Mouse (Mus musculus) heart, adult 8-10 months (tissue): Measurements from ENCODE around the gene Polrmt. TPM values are rescaled to one million over a fixed set of nuclear protein-coding genes. Genes with fewer than 3 reads are reported as not detected.
"Not testable (repeated sequence)": the region's sequence is repeated elsewhere in the genome, so short reads cannot be mapped to it uniquely, and the experiment has no call there.

Experiments used
- DNase-seq: peaks from one replicate; pipeline ENCODE4 v3.0.0; 2022; ENCODE audit warnings: low spot score
- total RNA-seq, 4 experiments: library from RNA; stranded (reverse); gene quantifications; 2 replicates each; pipeline ENCODE4 v1.2.4; 2022

The Polrmt gene
- total RNA-seq, 4 experiments from 2014 or later, result 41.1 to 54.7 (median 47.0) TPM

DNA sequence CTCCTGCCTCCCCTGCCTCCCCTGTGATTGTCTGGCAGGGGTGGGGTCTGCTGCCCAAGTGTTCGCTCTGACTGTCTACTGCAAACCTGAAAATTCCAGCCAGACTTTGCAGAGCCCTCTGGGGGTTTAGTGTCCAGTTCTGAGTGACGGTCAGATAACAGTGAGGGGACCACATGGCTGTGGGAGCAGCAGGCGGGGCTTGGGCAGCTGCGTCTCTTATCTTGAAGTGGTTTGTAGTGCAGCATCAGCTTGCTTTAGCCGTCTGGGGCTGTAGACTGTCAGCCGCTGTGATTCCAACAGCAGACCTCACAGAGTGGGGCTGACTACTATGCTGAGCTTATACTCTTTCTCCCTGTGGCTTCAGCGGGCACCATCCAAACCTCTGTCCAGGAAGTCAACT is 37.1 kb downstream of the Polrmt start:
- no peak for DNase-seq

DNA sequence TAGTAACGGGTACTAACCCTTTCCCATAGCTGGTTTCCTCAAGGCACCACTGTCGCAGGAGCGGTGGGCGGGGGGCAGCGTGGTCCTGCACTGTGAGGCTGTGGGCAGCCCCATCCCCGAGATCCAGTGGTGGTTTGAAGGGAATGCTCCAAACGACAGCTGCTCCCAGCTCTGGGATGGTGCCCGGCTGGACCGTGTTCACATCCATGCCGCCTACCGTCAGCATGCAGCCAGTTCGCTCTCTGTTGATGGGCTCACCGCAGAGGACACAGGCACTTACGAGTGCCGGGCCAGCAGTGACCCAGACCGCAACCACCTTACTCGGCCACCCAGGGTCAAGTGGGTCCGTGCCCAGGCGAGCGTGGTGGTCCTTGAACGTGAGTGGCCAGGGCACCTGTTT is 37.7 kb downstream of the Polrmt start:
- no peak for DNase-seq

DNA sequence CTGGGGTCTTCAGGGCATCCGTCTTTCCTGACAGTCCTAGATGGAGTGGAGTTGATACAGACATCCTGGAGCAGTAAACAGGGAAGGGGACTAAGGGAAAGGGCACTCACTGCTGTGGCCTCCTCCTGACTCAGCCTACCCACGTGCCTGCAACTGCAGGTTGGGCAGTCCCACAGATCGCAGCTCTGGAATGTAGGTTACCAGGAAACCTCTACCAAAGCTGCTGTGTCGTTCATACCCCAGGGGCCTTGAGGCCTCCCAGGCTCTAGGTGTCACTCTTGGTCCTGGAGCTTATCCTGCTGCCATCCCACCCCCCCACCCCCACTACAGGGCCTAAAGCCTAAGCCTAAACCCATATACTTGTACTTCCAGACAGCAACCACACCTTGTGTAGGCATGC is 38.6 kb downstream of the Polrmt start:
- no peak for DNase-seq

DNA sequence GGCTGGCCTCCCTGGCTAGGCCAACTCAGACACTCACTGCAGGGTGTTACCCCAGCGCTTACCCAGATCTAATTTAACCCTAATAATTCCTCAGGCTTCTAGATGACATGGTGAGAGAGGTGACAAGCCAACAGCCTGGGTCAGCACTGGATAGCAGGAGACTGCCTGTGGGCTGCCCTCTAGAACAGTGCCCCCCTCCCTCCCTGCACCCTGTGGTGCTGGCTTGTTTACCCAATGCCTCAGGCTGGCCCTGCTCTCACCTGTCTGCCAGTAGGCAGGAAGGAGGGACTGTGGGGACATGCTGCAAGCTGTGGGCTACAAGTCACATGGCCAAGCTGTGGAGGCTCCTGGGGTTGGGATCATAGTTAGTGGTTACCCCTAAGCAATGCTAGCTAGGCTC is 39.2 kb downstream of the Polrmt start:
- no peak for DNase-seq

DNA sequence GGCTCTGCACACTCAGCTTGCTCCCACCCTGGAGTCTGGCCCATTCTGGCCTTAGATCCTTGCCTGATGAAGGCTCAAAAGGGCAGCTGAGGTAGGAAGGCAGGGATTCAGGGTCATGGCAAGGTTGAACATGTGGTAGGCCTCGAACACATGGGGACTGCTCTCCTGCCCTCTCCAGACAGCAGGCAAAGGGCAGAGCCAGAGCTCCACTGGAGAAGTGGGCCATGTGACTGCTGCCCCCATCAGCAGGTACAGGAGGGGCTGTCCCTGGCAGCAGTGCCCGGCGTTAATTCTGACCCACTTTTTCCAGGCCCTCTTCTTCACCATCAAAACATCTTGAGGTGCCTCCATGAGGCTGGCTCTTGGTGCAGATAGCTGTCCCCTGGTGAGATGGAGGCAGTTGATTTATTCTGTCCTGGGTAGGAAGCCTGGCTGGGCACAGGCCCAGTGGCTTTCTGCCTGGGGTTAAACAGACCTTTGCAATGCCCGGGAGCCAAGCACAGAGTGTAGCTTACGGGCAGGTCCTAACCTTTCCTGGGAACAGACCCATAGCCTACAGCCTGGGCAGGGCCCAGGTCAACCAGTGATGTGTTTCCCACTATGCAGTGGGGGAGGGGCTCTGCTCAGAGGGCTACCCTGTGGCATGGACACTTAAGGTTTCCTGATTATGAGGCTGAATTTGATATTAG is 39.8 kb downstream of the Polrmt start:
- no peak for DNase-seq

DNA sequence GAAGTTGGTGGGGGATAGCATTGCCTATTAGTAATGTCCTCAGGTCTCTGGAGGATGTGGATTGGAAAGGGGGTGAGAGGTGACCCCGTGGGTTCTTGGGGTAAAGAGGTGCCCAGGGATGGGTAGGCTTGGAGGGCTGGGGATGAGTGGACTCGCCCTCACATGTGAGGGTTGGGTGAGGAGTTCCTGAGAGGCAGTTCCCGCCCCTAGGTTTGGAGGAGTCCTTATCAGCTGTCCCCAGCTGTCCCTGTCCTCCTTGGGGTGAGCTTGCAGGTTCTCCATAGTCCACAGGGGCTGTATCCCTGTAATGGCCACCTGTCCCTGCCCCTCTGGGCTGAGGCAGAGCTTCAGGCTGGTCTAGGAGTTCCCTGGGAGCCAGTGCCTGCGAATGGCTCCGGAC is 40.4 kb downstream of the Polrmt start:
- no peak for DNase-seq

DNA sequence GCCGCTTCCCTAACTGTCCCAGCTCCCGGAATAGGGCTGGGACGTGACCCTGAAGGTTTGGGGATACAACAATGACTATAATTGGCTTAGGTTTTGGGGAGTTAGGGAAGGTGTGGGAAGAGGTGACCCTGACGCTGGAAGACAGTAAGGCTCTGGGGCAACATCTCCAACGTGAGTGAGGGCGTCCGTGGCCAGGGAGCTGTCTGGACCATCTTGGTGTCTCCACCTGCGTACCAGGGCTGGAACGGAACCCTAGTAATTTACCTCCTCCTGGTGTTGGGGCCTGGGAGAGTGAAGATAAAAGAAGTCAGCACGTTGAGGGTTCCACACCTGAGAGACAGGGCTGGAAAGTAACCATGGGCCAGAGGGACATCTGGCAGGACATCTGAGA is 41.4 kb downstream of the Polrmt start:
- no peak for DNase-seq

DNA sequence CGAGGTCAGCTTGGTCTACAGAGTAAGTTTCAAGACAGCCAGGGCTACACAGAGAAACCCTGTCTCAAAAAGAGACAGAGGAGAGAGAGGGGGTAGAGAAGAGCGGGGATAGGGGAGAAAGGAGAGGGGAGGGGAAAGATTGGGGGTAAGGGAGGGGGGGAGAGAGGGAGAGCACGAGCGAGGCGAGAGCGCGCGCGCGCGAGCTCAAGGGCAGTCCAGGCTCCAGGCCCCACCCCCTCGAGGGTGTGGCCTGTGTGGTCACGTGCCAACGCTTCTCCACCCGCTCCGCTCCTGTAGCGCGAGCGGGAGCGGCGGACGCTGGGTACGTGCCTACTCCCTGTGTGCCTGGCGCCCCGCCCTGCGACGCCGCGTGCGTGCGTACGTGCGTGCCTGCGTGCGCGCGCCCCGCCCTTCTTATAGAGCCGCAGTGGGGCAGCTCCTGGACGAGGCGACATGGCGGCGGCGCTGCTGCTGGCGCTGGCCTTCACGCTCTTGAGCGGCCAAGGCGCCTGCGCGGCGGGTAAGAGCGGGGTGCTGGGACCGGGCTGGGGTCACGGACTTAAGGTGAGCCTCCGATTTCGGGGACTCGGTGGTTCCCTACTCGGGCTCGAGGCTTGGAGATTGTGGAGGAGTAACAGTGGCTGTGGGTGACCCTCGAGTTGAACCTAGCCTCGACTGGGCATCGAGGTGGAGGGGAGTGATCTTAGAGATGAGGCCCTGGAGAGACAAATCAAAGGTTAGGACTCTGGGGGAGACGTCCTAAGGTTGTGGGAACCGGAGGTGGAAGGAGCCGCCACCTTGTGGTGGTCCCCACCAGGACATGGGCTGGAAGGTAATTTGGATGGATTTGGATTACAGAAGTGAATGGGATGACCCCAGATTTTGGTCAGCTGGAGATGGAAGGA is 42.1 kb downstream of the Polrmt start, which contains the start of gene Bsg:
Bsg (plus strand) TSS at position 427 of the 905 bp plus-strand sequence.
- DNase-seq, result peak; percentile 97

DNA sequence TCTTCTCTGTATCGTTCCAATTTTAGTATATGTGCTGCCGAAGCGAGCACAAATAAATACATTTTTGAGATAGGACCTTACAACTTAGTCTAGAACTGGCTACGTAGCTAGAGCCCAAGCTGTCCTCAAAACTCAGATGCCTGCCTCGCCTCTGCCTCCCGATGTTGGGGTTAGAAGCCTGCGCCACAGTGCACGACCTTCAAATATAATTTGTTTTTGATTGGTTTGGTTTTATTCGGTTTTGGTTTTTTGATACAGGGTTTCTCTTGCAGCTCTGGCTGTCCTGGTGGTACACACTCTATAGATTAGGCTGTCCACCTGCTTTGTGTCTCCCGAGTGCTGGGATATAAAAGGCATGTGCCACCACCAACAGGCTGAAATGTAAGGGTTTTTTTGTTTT is 42.8 kb downstream of the Polrmt start:
- DNase-seq, result no peak

DNA sequence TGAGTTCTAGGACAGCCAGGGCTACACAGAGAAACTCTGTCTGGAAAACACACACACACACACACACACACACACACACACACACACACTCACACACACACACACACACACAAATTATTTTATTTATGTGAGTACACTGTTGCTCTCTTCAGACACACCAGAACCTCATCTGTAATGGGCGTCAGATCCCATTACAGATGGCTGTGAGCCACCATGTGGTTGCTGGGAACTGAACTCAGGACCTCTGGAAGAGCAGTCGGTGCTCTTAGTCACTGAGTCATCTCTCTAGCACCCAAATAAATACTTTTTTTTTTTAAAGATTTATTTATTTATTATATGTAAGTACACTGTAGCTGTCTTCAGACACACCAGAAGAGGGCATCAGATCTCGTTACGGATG is 43.4 kb downstream of the Polrmt start:
- not testable (repeated sequence) for DNase-seq

DNA sequence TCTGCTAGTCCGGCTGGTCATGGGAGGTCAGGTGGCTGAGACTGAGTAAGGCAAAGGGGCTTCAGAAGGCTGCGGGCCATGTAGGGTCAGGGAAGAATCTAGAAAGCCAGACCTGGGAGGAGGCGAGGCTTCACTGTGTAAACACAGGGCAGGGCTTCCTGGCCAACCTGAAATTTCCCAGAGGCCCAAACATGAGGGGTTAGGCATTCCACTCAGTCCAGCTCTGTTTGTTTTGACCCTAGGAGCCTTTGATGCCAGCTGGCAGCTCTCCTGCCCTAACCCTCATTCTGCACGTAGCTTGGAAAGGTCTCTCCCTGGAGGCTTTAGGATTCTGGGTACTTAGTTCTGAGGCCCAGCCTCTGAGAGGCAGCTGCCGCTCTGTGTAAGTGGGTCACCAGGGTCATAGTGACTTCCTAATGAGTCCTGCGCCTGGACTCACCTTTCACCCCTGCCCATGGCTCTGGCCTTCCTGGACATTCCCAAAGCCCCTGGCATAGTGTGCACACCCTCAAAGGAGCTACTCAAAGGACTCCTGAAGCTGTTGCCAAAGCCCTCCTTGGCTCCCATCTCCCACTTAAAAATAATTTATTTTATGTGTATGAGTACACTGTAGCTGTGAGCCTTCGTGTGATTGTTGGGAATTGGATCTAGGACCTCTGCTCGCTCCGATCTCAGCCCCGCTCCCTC is 44.8 kb downstream of the Polrmt start:
- peak; percentile 77 for DNase-seq

DNA sequence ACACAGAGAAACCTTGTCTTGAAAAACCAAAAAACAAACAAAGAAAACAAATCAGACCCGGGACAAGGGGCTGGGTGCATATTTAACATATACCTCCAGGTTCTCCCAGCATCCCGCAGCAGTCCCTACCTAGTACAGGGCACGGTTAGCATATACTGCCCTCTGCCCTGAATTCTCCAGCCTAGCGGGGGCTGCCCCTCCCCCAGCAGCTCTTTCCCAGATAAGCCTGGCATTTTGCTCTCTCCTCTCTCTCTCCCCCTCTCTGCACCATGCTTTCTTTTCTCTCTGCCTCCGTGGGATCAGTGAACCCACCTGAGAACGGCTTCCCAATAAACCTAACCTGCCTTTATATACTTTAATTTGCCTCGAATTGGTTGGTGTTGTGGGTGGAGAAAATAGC is 45.7 kb downstream of the Polrmt start:
- DNase-seq, result no peak

DNA sequence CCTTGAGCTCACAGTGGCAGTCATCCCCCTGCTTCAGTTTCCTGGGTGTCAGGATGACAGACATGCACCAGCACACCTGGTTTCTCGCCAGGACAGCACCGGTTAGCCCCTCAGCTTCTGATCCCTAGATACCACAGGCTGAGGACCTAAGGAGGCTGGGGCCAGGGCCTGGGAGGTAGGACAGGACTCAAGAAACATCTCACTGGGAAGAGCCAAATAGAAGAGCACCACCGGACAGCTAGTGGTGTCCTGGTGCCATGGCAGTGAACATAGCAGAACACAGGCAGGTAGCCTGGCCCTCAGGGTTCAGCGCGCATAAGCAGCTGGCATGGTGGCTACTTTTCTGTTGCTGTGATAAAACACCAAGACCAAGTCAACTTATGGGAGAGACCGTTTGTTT is 47.9 kb downstream of the Polrmt start:
- DNase-seq, result no peak

DNA sequence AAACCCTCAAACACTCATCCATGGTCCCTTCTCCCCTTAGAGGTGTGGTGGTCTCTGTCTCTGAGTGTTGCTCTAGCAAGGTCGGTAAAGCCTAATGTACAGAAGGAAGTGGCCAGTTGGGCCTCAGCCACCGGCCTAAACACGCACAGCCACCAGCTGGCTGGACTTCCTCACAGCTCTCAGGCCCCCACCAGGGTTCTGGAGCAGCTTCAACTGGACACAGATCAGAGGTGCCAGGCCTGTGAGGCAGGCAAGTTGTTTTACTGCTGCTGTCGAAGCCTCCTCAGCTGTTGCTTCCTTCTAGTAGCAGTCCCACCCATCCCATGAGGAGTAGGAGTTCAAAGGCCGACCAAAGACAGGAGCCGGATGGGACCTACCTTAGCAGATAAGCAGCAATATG is 48.5 kb downstream of the Polrmt start:
- no peak for DNase-seq

DNA sequence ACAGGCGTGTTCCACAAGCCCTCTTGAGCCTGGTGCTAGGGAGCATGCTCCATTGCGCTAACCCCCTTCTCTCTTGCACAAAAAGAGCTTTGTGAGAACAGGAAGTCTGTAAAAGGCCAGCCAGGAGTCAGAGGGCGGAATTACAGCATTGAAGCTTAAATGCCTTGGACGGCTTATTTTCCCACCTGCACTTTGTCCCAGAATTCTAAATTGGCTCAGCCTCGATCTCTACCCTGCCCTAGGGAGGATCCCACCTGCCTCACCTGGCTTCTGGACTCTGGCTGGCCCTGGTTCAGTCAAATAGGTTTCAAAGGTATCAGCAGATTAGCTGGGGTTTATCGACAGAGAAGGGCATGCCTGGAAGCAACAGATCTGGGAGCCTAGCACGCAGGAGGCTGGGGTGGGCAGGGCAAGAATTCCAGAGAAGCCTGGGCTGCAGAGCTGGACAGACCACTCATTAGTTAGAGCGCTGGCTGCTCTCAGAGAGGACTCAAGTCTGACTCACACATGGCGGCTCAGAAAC is 50.2 kb downstream of the Polrmt start:
- DNase-seq, result no peak

DNA sequence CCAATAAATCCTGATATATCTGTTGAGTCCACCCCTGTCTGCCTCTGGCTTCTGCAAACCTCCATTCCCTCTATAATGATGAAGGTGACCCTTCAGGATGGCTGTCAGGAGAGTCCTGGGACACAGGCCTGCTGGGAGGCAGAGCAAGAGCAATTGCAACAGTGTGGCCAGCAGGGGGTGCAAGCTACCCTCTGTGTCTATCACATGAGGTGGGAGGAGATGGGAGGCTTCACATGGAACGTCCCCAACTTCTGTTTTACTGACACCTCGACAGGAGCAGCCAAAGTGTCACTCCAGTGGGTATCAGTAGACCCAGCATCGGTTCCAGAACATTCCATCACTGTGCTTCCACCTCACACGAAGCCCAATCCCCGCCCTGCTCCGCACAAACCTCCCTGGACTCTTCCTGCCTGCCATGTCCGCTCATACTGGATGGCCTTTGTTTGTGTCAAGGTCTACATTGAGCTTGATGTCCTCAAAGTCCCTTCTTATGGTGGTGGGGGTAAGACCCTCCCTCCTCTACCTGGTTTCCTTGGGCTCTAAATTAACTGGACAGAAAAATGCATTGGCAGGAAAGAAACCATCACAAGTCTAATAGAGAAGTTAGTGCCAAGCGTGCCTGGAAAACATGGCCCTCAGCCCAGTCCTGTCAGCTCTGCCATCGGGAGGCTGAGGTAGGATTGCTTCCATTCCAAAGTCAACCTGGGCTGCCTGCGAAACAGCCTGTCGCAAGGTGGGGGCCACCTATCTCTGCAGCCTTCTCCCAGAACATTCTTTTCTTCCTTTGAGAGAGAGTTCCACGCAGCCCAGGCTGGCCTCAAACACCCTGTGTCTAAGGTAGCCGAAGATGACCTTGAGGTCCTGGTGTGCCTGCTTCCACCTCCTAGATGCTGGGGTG is 50.9 kb downstream of the Polrmt start:
- DNase-seq, result peak; percentile 84

DNA sequence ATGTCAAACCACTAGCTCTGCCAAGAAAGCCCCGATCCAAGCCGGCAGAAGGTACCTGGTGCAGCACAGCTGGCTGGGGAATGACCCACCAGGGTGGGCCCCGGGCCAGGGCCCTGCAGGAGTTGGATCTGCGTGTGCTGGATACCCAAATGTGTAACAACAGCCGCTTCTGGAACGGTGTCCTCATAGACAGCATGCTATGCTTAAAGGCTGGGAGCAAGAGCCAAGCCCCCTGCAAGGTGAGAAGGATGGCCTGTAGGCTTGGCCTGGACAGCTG is 52.1 kb downstream of the Polrmt start:
- no peak for DNase-seq

DNA sequence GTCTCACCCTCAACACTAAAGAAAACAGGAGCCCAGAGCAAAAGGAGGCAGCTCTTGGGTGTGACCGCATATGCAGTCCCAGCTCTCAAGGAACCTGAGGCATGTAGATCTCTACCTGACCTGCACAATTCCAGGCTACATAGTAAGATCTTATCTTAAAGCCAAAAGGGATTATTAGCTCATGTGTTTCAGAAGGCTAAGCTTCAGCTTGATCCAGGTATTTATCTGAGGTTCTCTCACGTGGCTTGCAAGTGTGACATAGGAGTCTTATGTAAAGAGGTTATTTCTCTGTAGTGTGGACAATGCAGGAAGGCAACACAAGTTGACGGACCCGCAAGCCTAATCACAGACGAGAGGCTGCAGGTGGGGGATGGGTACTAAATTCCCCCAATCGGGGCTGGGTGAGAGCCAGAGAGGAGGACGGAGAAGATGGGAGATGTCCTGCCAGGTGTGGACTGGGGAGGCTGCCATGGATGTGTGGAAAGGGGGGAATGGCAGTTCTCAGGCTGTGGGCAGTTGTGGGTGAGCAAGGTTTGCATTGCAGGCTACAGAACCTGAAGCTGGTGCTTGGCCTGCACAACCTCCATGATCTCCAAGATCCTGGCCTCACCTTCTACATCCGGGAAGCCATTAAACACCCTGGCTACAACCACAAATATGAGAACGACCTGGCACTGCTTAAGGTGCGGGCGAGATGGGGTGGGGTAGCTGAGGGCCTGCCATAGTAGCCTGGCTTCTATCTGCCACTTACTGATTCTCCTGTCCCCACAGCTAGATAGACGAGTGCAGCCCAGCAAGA is 52.6 kb downstream of the Polrmt start:
- DNase-seq, result no peak

DNA sequence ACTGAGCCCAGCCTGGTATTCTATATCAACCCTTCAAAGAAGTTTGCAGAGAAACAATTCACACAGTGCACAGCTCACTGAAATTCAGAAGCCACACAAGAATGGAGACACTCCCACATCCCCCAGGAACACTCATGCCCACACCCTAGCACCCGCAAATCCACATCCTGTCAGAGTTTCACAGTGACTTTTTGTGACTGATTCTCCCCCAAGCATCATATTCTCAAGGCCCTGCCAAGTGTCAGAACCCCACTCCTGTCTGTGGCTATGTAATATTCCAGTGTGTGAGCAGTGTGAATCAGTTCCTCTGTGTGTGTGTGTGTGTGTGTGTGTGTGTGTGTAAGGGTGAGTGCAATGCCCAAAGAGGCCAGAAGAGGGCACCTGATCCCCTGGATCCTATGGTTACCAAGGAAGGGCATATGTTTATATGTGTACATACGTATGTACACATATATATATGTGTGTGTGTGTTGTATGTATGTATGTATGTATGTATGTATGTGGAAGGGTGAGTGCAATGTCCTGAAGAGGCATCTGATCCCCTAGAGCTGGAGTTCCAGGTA is 54.3 kb downstream of the Polrmt start:
- no peak for DNase-seq

DNA sequence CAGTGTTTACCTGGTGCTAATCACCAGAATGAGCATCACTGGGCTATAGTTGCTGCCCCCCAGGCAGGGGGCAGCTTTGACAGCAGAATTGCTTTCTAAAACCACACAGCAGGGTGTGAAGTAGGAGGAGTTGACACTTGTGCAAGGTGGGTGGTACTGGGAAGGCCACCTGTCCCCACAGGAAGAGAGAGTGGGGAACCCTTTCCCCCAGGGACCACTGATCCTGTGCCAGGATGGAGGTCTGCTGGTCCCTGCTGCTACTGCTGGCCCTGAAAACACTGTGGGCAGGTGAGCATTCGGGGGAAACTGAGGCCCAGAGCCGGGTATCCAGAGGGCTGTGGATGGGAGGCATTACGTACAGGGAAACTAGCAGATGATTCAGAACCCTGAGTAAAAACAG is 57.2 kb downstream of the Polrmt start:
- no peak for DNase-seq
